Mouse (Mus musculus): ENCODE results near the gene Arsg.

GRCm38 (mm10) chr11:109539290-109539689 is 66.1 kb downstream of the Arsg start:
- TF ChIP-seq POLR2A (IDR thresholded peaks at IDR 0.05; ENCODE audit: borderline replicate concordance, extremely low read depth, low read depth, low read length) = no peak
- no peak for TF ChIP-seq CTCF (IDR thresholded peaks at IDR 0.05; ENCODE audit: insufficient read depth, low read length)
